Mouse (Mus musculus) ovary, adult 18-20 months (tissue): Measurements from ENCODE around the gene Kynu.
A peak's percentile ranks its signal among the peaks of the same experiment; 100 is the strongest.

Source experiments
- DNase-seq: peaks from one replicate; pipeline ENCODE4 v3.0.0; 2022; ENCODE audit warnings: low spot score, mixed read lengths

Kynu gene

DNA sequence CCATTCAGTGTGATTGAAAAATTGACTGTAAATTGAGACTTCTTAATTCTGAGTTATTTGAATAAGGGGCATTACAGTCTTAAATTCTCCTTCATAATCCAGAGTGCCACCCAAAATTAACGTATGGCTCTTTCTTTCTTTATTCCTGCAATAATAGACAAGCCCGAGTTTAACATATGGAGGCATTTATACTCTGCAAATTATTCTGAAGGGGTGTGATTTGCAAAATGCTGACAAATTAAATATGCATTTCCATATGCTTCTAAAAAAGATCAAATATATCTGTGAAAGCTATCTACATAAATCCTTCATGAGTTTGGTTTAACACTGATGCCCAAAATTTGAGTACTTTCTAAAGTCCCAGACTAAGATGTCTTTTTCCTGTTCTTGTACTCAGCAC lies 91.8 kb downstream of the Kynu start:
- DNase-seq: no peak

DNA sequence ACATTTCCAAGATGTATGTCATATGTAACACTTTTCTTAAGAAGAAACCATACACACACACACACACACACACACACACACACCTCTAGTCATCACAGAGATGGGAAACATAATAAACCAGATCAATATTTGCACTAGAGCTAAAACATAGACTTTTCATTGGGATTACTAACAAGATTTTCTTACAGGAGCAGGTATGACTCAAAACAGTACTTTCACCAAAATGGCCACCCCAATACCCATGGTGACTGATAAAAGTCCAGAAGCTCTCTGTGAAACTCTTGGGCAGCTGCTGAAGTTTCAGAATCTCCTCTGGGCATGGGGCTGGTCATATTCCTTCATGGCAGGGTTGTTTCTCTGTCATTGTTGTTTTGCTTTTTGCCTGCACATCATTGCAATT lies 114.5 kb downstream of the Kynu start:
- no peak for DNase-seq

DNA sequence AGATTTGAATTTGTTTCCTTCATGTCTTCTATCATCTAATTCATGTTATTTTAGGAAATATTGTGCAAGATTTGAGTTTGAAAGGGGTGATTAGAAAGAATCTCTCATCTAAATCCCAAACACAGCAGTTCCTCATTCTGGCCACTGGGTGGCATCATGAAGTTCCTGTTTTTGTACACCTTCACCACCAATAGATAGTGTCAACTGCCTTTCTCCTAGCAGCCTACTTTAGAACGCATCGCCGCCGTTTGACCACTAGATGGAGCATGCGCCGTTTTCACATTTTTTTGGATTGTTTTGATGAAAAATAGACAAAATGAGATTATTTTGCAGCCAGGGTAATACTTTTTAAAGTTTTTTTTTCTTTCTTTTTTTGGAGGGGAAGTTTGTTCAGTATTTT lies 118.5 kb downstream of the Kynu start:
- peak; percentile 6 for DNase-seq

DNA sequence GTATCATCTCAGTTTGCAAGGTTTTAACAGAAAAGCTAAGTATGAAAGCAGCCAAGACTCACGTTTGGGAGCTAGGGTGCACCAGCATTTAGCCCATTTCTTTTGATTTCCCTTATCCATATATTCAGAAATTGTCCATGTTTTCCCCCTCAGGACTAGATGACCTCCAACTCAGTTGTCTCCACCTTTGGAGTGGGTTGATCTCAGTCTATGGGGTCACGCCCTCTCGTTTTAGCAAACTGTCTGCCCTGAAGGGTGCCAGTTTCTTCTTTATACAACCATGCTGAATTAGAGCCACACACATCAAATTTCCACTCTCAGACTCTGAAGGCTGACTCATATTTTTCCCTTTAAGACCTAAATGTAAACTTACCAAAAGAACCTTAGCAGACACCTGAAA lies 119.0 kb downstream of the Kynu start:
- no peak for DNase-seq

DNA sequence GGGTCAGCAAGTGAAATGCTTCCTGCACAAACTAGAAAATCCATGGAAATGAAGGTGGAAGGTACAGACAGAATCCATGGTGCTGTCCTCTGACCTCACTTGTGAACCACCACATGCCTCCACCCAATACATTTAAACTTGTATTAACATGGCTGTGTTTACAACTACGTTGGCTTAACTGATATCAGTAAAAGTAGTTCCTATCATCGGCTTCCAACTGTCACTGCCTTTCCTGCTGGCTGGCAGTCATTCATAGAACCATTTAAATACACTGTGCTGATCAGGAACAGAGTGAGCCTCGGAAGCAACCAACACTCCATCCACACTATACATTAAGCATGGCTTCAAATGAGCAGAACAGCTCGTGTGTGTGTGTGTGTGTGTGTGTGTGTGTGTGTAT lies 120.1 kb downstream of the Kynu start:
- no peak for DNase-seq

DNA sequence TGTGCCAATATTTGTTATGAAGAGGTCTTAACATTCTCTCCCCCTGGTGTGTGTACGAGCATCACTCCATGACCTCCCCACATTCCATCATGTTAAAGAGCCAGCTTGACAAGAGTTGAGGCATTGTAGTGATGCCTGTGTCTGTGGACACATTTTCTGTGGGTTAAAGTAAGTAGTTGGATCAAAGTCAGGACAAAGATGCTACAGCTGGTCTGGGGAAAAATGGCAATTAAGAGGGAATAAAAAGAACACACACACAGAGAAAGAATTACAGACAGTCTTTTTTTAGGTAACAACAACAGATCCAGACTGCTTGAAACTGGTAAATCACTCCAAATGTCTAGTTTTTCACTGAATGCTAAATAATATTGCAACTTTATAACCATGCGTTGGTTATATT lies 135.3 kb downstream of the Kynu start:
- DNase-seq: no peak

DNA sequence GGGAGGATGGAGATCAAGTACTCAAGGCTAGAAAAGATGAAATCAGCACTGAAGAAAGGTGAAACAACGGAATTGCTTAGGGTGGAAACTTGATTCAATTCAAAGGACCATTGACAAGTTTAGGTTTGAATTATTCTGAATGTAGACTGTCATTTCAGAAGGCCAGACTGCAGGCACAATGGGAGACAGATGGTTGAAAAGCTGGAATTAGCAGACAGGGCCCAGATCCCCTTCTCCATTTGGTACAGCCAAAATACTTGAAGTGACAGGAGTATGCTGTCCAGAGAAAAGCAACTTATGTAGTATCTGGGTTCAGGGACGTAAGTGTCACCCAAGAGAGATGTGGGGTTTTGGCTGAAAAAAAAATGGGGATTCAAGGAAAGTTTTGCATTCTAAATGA lies 136.2 kb downstream of the Kynu start:
- no peak for DNase-seq

DNA sequence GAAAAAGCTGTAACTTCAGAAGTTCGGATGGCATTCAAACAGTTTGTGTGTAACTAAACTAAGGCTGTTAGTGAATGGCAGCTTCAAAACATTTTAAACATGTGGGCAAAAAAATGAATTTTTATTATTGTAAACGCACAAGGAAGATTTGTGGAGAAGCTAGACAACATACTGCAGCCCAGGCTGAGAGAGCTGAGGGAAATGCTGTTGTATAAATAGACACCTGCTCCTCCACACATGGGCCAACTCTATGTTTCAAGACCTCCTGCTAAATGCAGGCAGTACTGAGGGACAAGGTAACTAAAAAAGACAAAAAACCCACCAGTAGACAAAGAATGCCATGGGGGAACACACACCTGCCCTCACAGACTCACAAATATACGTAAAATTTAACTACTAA lies 140.5 kb downstream of the Kynu start:
- no peak for DNase-seq

DNA sequence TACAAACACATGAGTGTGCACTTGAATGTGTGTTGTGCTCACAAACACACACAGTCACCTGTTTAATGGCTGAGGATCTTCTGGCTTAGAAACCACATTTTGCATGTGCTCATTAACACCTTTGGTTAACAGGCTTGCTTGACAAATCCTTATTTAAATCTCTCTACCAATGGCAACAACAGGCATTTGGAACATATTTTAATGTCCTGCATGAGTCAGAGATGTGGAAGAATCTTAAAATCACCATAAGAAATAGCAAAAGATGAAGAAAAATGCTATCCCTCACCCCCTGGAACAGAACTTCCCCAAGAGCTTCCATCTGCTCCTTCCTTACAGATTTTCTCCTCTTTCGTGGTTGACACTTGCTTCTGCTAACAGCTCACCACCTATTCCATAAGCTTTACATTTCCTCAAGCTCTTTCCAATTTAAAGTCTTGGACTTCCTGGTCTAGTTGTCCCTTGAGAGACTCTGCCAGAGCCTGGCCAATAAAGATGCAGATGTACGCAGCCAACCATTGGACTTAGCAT lies 157.5 kb downstream of the Kynu start:
- no peak for DNase-seq

DNA sequence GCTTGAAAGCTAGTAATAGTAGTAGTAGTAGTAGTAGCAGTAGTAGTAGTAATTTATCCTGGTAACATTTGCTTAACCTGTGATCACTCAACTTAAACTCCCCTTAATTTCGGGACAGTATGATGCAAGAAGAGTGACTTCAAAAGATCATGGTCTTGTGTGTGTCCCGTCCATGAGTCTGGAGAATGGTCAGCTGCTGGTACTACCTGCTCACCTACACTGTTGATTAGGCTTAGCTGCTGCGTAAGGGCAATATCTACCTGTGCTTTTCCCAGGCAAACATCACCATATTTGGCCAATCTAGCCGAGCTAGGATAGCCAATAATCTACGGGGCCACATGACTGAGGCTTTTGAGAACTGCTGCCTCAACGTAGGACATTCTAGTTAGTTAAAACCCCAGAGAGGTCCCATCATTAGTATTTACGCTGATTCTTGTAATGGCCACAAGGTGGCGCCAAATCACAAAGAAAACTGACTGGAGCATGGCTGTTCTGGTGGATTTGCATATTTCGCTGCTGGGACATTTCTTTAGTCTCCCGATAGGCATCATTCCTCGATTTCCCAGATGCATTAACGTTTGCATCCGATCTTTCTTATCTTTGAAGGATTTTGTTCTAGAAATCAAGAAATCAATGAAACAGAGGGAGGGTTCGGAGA lies 167.4 kb downstream of the Kynu start:
- DNase-seq: peak; percentile 10

DNA sequence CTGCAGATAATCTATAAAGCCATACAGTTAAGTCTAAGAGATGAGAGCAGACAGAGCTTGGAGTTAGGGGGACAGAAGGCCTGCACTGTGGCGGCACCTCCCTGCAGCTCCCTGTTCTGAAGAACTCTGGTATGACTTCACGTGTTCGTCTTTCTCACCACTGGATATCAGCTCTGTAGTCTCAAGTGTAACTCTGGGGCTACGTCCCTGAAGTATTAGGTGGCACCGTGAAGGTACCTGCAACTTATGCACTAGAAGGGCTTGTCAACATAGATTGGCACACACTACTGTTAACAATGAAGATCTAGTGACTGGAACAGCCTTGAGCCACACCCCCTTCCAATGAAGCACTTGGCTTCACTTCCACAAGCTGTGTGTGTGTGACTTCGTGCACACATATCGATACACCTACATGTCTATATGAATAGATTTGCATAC lies 168.0 kb downstream of the Kynu start:
- DNase-seq: no peak

DNA sequence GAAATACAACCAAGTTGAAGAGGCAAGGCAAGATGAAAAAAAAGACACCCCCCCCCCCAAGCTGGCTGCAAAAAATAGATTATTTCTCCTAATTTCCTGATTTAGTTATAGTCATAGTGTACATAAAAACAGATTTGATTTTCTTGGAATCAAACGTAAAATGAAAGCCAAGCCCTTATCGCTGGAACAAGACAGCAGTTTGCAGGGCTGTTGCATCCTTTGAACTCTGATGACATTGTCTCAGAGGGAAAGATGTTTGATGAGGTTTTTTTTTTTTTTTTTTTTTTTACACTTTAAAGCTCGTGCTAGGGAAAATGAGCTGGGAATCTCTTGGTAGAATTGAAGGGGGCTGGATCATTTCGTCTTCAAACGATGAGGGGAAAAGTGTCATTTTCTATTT lies 172.1 kb downstream of the Kynu start:
- no peak for DNase-seq

DNA sequence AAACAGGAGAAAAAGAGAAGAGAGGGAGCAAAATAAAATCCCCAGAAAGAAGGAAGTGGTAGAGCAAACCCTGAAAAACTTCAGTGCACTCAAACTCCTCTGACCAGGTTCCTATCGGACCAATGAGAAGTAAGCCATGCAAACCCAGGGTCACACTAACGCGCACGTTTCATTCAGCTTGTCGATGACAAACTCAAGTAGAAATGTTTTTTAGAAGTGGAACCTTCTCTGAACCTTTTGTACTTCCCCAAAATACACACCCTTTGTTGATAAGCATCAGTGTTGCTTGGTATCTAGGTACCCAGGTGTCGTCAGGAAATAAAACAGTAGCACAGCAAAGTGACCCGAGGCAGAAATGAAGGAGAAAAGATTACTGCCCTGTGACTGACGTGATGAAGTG lies 172.6 kb downstream of the Kynu start:
- DNase-seq: no peak

DNA sequence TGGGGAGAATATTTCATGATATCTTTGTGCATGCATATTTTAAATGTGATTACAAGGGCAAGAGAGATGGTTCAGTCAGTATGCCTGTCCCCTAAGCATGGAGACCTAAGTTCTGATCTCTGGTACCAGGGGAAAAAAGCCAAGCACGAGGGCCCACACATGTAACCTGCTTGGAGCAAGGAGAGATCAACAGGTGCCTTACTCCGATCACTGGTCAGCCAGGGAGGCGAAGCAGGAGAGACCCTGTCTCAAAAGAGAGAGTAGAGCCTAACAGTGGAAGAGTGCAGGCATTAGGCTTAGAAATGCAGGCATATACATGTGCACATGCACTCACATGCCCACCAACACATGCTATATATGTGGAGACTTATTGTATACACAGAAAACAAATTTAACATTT lies 173.7 kb downstream of the Kynu start:
- no peak for DNase-seq
